Mouse (Mus musculus) inflammation-experienced regulatory T-cells, adult 6 months (primary cell): ENCODE results near the gene 9630041A04Rik. TPM values are rescaled to one million over a fixed set of nuclear protein-coding genes. Genes with fewer than 3 reads are reported as not detected.

Source experiments
- ATAC-seq: one replicate; pipeline ENCODE4 v1.8.0; 2017
- polyA plus RNA-seq, 3 experiments: library from polyadenylated mRNA; unstranded; fragments of 100-300 nt; shearing (Covaris generic); gene quantifications; one replicate each; pipeline ENCODE4 v1.2.1; 2017

The 9630041A04Rik gene
- polyA plus RNA-seq, result not detected

GRCm38 (mm10) chr9:101861596-101862471 is at the start of gene 9630041A04Rik:
9630041A04Rik (plus strand) TSS chr9:101861841.
- no peak for ATAC-seq

GRCm38 (mm10) chr9:101823896-101824295 is 37.7 kb upstream of the 9630041A04Rik start:
- ATAC-seq, result no peak

GRCm38 (mm10) chr9:101825626-101826025 is 36.0 kb upstream of the 9630041A04Rik start:
- ATAC-seq, result no peak

GRCm38 (mm10) chr9:101833619-101834018 is 28.0 kb upstream of the 9630041A04Rik start:
- ATAC-seq, result no peak

- ATAC-seq, result no peak
These were observed 20.5 kb upstream of the 9630041A04Rik start for GRCm38 (mm10) chr9:101841101-101841500.

GRCm38 (mm10) chr9:101843893-101844292 is 17.7 kb upstream of the 9630041A04Rik start:
- ATAC-seq, result no peak

GRCm38 (mm10) chr9:101845691-101846090 is 15.9 kb upstream of the 9630041A04Rik start:
- ATAC-seq, result no peak

- ATAC-seq, result no peak
These were observed 932 bp downstream of the 9630041A04Rik start for GRCm38 (mm10) chr9:101862481-101863065.

GRCm38 (mm10) chr9:101863130-101863529 is 1.5 kb downstream of the 9630041A04Rik start:
- no peak for ATAC-seq

- no peak for ATAC-seq
These were observed 7.0 kb downstream of the 9630041A04Rik start for GRCm38 (mm10) chr9:101868593-101868992.

GRCm38 (mm10) chr9:101870034-101870433 is 8.4 kb downstream of the 9630041A04Rik start:
- ATAC-seq, result no peak

GRCm38 (mm10) chr9:101875306-101875705 is 13.7 kb downstream of the 9630041A04Rik start:
- ATAC-seq, result no peak

- no peak for ATAC-seq
These were observed 15.7 kb downstream of the 9630041A04Rik start for GRCm38 (mm10) chr9:101877109-101877987.

- ATAC-seq, result no peak
These were observed 21.7 kb downstream of the 9630041A04Rik start for GRCm38 (mm10) chr9:101883295-101883694.

- ATAC-seq, result no peak
These were observed 36.2 kb downstream of the 9630041A04Rik start for GRCm38 (mm10) chr9:101897851-101898250.

GRCm38 (mm10) chr9:101903406-101903805 is 41.8 kb downstream of the 9630041A04Rik start:
- ATAC-seq, result no peak

- ATAC-seq, result no peak
These were observed 46.2 kb downstream of the 9630041A04Rik start for GRCm38 (mm10) chr9:101907747-101908255.

GRCm38 (mm10) chr9:101908849-101909248 is 47.2 kb downstream of the 9630041A04Rik start:
- no peak for ATAC-seq

- no peak for ATAC-seq
These were observed 47.9 kb downstream of the 9630041A04Rik start for GRCm38 (mm10) chr9:101909491-101909890.

- no peak for ATAC-seq
These were observed 49.7 kb downstream of the 9630041A04Rik start for GRCm38 (mm10) chr9:101911176-101911866.

- no peak for ATAC-seq
These were observed 53.4 kb downstream of the 9630041A04Rik start for GRCm38 (mm10) chr9:101915082-101915481.

GRCm38 (mm10) chr9:101918771-101919170 is 57.1 kb downstream of the 9630041A04Rik start:
- no peak for ATAC-seq
